Mouse (Mus musculus) liver, adult 2 months (tissue): ENCODE measurements around the gene Wdr24.

Experiments used
- CTCF ChIP-seq: fragments of 200-500 bp; IDR thresholded peaks from 2 replicates; pipeline ENCODE4 v1.5.1; 2011; ENCODE audit warnings: low read depth, low read length, control low read depth
- POLR2A ChIP-seq: fragments of 200-500 bp; IDR thresholded peaks from 2 replicates; pipeline ENCODE4 v1.6.1; 2011; ENCODE audit warnings: low read length, control low read depth; ENCODE audit not compliant: insufficient read depth; ENCODE audit errors: extremely low read depth

- TF ChIP-seq CTCF (no peak), POLR2A (no peak)
These were observed 46.5 kb downstream of the Wdr24 start for GRCm38 (mm10) chr17:25869954-25870353.
